Mouse (Mus musculus): ENCODE results near the gene Gm20605.

- TF ChIP-seq CTCF (IDR thresholded peaks at IDR 0.05; ENCODE audit: low read depth): no peak
- TF ChIP-seq EP300 (IDR thresholded peaks at IDR 0.05; ENCODE audit: low read depth): no peak
Observed at GRCm38 (mm10) chr5:137610056-137610455, 18.9 kb upstream of the Gm20605 start.

Measured in liver, postnatal 0 days (tissue).